Mouse (Mus musculus): ENCODE measurements at regions not wholly inside any gene's neighbourhood (a gene's known extent, or its start where the extent isn't known, plus 50 kb on each side); places are given as distances from the start of the nearest gene placed in this dataset.

- TF ChIP-seq CTCF (IDR thresholded peaks at IDR 0.05; ENCODE audit: borderline replicate concordance, insufficient read depth, low read depth, low read length) (no peak), POLR2A (IDR thresholded peaks at IDR 0.05; ENCODE audit: borderline replicate concordance, insufficient read depth, low read length) (no peak)
Measured at GRCm38 (mm10) chr6:93416006-93416405, 472.7 kb upstream of the Adamts9 start.

Measured in cerebellum, adult 2 months (tissue).